Mouse (Mus musculus): Measurements from ENCODE around the gene Vmn1r77.

DNA sequence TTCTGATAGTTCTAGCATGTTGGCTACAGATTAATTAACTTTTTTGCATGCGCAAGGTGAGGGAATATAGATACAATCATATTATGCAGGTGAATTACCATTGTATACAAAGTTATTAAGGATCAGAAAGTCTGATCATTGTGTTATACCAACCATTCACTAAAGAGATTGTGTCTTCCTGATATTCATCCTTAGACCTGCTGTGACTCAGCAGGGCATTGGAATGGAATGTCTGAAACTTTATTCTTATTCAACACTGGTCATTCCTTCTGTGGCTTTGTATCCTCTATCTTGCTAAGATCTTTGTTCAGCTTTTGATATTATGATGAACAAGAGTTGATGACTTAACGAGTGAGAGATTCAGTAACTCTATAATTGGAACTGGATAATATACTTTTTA, 4.1 kb downstream of the Vmn1r77 start:
- TF ChIP-seq CTCF (IDR thresholded peaks at IDR 0.05; ENCODE audit: low read depth) = no peak
- no peak for TF ChIP-seq EP300 (IDR thresholded peaks at IDR 0.05; ENCODE audit: low read depth)
